Mouse (Mus musculus): Measurements from ENCODE around the gene Tmem45a2. TPM values are rescaled to one million over a fixed set of nuclear protein-coding genes. Genes with fewer than 3 reads are reported as not detected.
A peak's percentile ranks its signal among the peaks of the same experiment; 100 is the strongest.
"Not testable (repeated sequence)": the region's sequence is repeated elsewhere in the genome, so short reads cannot be mapped to it uniquely, and the experiment has no call there.

Gene Tmem45a2
- total RNA-seq (2021) = not detected
- long read RNA-seq, experiment 1 = 0 reads
- long read RNA-seq, experiment 2 = 0 reads

- DNase-seq (ENCODE audit: low spot score in 2 of 2) = no peak
- intact Hi-C loops (cut with DNase I) = no loop called here
Measured at GRCm38 (mm10) chr16:57071132-57071639, at the start of gene Tmem45a2. Gene Tmem45a2, minus strand, starts transcription at chr16:57071372.

DNA sequence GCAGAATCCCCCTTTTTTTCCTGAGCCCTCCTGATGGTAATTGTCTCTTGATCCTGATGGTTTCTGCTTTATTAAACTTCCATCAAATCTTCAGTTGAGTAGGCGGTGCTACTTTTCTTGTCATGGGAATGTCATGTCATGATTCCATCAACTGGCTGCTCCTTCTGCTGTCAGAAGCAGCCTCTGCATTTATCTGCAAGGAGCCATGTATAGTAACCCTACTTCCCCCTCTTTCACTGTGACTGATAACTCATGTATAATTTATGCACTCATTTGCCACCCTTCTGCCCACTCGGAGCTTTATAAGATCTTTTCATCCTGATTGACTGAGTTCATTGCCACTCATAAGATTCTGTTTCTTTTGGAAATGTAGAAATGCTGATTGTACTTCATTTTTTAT is 46.4 kb upstream of the Tmem45a2 start:
- DNase-seq (ENCODE audit: low spot score in 2 of 2) = no peak
- intact Hi-C loops (cut with DNase I) = no loop called here

DNA sequence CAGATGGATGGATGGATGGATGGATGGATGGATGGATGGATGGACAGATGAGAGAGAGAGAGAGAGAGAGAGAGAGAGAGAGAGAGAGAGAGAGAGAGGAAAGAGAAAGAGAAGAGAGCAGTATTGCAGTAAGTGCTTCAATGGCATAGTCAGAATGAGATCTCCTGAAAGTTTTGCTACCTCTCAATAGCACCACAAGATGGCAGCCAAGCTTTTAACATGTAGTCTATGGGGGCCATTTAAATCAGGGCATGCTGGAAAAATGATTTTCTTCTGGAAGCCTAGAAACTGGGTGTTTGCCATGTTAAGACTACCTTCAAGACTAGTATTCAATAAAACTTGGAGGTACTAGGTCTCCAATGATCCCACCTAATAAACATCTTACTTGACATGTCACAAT is 44.9 kb upstream of the Tmem45a2 start:
- intact Hi-C loops (cut with DNase I) = no loop called here

GRCm38 (mm10) chr16:57106185-57106960 is 35.2 kb upstream of the Tmem45a2 start:
- intact Hi-C loops (cut with DNase I) = no loop called here
- DNase-seq (ENCODE audit: low spot score in 2 of 2) = no peak

More for the DNA sequence above, 44.9 kb upstream of the Tmem45a2 start:
- DNase-seq (ENCODE audit: low spot score in 2 of 2) = no peak

DNA sequence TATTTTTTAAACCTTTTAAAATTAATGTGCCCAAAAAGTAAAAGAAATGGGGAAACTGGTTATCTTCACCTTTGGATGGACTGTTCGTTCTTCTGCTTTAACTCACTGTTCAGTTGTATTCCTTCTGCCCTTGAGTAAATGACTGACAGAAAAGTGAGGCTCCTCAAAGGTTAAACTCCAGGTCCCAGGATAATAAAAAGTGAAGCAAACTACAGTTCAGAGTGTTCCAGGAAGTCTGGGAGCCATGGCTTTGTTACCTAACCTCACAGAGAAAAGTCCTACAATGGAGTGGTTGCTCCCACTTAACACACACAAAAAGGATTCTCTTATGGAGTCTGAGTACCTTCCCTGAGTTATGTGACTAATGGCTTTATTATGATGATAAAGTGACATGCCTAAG is 30.0 kb upstream of the Tmem45a2 start:
- DNase-seq (ENCODE audit: low spot score in 2 of 2) = no peak
- intact Hi-C loops (cut with DNase I) = no loop called here

DNA sequence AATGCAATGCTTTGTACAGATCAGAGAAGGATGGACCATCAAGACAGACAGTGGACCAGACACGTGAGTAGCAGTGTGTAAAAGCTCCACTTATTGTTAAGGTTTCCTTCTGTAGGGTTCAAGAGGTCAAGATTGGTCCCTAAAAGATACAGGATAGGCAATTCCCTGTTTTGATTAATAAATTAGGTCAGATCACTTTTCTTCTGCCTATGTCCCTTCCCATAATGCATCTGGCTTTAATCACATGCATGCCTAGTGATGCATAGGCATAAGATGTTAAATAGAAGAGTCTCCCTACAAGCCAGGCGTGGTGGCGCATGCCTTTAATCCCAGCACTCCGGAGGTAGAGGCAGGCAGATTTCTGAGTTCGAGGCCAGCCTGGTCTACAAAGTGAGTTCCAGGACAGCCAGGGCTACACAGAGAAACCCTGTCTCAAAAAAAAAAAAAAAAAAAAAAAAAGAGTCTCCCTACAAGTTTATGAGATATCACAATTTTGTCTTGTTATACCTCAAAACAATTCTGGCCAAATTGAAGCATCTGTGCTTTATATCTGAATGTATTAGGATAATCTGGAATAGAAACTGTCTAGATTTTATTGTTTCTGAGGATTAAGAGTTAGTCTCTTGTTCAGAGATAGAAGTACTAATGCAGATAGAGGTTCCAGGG is 28.5 kb upstream of the Tmem45a2 start:
- intact Hi-C loops (cut with DNase I) = no loop called here
- no peak for DNase-seq (ENCODE audit: low spot score in 2 of 2)

GRCm38 (mm10) chr16:57098468-57099144 is 27.4 kb upstream of the Tmem45a2 start:
- DNase-seq (ENCODE audit: low spot score in 2 of 2) = no peak
- intact Hi-C loops (cut with DNase I) = no loop called here

DNA sequence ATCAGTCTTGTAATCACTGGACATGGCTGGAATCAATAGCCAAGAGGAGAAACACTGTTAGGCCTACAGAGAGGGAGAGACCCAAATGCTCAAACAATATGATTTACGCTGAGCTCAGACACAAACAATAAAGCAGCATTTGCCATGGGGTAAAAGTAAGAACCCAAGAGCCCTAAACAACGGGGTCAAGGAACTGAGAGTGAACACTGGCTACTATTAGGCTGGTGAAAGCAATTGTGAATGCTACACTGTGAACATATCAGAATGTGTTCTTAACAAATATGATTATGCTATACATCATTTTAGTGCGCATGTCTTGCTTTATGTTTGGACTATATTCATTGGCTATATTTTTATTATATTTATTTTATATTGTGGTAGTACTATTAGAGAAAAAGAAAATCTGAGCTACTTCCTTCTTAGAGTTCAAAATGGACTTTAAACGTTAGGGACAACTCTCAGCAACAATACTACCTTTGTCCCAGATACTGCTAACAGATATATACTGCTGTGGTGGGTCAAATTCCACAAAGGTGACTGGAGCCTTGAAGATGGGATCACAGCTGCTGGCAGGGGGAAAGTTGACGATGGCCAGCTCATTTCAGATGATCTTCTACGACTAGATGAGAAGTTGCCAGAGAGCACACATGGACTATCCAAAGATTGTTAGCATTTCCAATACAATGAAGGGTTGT is 21.9 kb upstream of the Tmem45a2 start:
- intact Hi-C loops (cut with DNase I) = loop anchor here (5.0 kb wide), 1 partner anchor 321 kb away; no protein-coding TSS in a partner anchor
- no peak for DNase-seq (ENCODE audit: low spot score in 2 of 2)

DNA sequence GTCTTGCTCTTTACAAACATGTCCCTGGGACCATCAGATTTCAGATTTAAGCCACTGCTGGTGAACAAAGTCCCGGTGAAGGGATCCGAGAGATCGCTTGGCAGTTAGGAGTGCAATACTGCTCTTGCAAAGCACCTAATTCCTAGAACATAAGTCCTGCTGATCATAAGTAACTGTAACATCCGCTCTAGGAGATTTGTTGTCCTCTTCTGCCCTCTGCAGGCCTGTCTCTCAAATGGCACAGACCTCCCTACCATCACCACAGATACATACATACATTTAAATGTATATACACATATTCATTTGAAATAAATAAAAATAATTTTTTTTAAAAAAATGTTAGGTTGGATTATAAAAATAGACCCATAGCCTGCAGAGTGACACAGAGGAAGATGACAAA is 21.3 kb upstream of the Tmem45a2 start:
- DNase-seq (ENCODE audit: low spot score in 2 of 2) = peak; percentile 69 to 71
- intact Hi-C loops (cut with DNase I) = loop anchor here (5.0 kb wide), 1 partner anchor 320 kb away; no protein-coding TSS in a partner anchor

DNA sequence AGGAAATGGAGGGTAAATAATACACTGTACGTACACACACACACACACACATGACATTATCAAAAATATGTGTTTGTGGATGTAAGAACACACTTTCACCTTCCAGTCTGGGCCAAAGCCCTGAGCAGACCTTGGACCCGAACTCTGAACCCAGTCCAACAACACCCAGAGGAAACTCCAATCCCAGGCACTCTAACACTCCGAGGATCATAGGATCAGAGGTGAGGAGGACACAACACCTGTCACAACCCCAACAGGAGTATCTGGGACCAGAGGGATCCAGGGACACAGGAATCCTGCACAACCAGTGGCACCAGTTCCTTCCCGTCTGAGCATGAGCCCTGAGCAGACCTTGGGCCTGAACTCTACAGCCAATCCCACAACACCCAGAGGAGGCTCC is 8.4 kb upstream of the Tmem45a2 start:
- no peak for DNase-seq (ENCODE audit: low spot score in 2 of 2)
- intact Hi-C loops (cut with DNase I) = no loop called here

GRCm38 (mm10) chr16:57075986-57076385 is 4.8 kb upstream of the Tmem45a2 start:
- intact Hi-C loops (cut with DNase I) = no loop called here
- no peak for DNase-seq (ENCODE audit: low spot score in 2 of 2)

GRCm38 (mm10) chr16:57062045-57062444 is 9.1 kb downstream of the Tmem45a2 start:
- intact Hi-C loops (cut with DNase I) = no loop called here
- no peak for DNase-seq (ENCODE audit: low spot score in 2 of 2)

- intact Hi-C loops (cut with DNase I) = no loop called here
- DNase-seq (ENCODE audit: low spot score in 2 of 2) = no peak
Measured at GRCm38 (mm10) chr16:57056995-57057394, 14.2 kb downstream of the Tmem45a2 start.

DNA sequence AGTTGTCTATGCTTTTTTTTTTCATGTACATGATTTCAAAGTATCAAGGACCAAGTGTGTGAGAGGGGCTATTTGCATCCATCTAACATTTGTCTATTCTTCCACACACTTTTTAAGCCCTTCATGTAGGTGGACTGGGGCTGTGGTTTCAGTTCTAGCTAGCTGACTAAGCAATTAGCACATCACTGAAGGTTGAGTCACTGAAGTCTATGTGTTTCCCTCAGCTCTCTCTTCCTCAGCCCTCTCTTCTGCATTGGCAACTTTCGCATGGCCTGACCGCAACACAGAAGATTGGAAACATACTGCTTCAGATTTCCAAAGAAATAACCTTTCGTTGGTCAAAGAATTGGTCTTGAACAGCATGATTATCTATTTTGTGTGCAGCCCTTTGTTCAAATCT is 21.2 kb downstream of the Tmem45a2 start:
- intact Hi-C loops (cut with DNase I) = no loop called here
- DNase-seq (ENCODE audit: low spot score in 2 of 2) = no peak

GRCm38 (mm10) chr16:57038600-57038999 is 32.6 kb downstream of the Tmem45a2 start:
- intact Hi-C loops (cut with DNase I) = no loop called here
- DNase-seq (ENCODE audit: low spot score in 2 of 2) = no peak

- no peak for DNase-seq (ENCODE audit: low spot score in 2 of 2)
- intact Hi-C loops (cut with DNase I) = no loop called here
Measured at GRCm38 (mm10) chr16:57030150-57030885, 40.9 kb downstream of the Tmem45a2 start.

GRCm38 (mm10) chr16:56998283-56998682 is 72.9 kb downstream of the Tmem45a2 start:
- DNase-seq (ENCODE audit: low spot score in 2 of 2); intact Hi-C loops (cut with DNase I): not testable (repeated sequence)

Data from left cerebral cortex, postnatal 14 days (tissue).